Mouse (Mus musculus): ENCODE data around the gene Slc29a3. TPM values are rescaled to one million over a fixed set of nuclear protein-coding genes. Genes with fewer than 3 reads are reported as not detected.

The Slc29a3 gene
- 9.4 and 11.8 TPM in 2 replicates for polyA plus RNA-seq (2016; fragmentation: Nextera tagmentation; extraction: Ambion mirVana)

DNA sequence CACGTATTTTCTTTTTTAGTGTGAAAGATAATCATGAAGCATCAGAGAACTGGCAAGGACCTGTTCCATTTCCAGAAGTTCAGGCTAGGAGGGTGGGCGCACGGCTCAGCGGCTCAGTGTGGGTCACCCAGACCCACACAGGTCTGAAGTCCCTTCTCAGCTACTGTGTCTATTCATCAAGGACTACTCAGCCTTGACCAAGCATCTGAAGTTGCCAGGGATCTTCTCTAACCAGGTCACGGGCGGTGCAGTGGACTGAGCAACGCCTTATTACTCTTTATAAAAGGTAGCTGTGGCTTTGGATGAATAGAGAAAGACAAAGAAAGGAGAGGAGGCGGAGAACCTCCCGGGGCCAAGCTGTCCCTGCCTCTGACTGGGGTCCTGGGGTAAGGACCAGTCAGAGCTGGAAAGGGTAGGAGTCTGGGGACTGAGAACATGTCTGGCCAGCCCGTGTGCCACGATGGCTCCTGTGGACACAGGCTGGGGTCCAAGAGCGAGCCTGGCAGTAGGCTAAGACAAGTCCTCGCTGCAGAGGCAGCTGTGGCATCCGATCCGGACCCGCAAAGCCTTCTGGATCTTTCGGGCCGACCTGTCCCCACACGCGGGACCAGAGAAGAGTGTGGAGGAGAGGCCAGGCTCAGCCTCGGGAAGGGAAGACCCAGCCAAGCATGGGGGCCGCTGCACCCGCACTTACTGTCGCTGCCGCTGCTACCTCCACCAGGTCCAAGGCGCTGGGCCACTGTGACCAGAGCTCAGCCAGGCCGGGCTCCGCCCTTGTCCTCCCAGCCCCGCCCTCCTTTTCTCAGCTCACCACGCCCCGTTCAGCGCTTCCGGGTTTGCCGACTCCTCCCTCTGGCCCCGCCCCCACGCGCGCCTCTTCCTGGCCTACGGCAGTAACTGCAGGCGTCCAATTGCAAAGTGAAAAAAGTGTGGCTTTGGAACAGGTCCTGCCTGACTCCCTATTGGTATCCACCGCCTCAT is at the start of gene Slc29a3:
Slc29a3 (minus strand) TSS at position 755 of the 981 bp plus-strand sequence.
- DNase-seq (ENCODE audit: low spot score): peak; percentile 97
- H3K36me3 ChIP-seq: peaks cover 5% of the 10 kb centered on the region; the same call in 1 of the 2 replicates
- WGBS: 7% methylated on average over 41 of the region's 41 CpGs
- H3K27me3 ChIP-seq (ENCODE audit: insufficient read depth, poor library complexity, severe bottlenecking): no peaks in the 10 kb centered on the region
- no peaks in the 10 kb centered on the region; the same call in 1 of the 2 replicates for H3K9me3 ChIP-seq
- peak within 1 kb of the TSS; percentile 60 for H3K4me3 ChIP-seq
- H3K27ac ChIP-seq: peak within 1 kb of the TSS; percentile 91
- H3K4me1 ChIP-seq (replicated peaks): peaks cover 43% of the 10 kb centered on the region

DNA sequence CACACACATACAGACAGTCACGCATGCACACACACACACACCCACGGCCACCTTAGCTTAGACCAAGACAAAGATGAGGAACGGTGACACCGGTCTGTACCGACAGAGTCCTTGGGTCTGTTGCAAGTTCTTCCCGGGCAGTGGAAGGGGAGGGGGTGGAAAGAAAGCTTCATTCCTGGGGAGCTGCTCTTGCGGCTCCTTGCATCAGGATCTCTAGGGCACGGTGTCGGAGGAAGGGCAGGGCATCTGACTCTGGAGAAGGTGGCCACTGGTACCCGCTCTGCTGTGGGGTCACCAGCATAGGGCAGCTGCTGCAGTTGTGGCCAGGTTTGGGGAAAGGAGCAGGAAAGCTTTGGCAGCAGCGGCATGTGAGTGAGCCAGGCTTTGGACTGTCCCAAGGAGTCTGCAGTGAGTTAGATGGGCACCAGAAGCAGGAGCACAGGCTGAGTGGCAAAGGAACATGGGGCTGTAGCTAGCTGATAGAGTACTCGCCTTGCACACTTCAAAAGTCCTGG is 49.4 kb upstream of the Slc29a3 start:
- DNase-seq (ENCODE audit: low spot score): no peak
- Histone ChIP-seq H3K4me1 (replicated peaks) (peaks cover 60% of the 10 kb centered on the region), H3K27ac (no peak overlapping the region), H3K36me3 (no peaks in the 10 kb centered on the region), H3K4me3 (no peak overlapping the region), H3K27me3 (ENCODE audit: insufficient read depth, poor library complexity, severe bottlenecking) (peaks cover 86% of the 10 kb centered on the region), H3K9me3 (no peaks in the 10 kb centered on the region)
- WGBS: 55% methylated on average over 12 of the region's 12 CpGs

DNA sequence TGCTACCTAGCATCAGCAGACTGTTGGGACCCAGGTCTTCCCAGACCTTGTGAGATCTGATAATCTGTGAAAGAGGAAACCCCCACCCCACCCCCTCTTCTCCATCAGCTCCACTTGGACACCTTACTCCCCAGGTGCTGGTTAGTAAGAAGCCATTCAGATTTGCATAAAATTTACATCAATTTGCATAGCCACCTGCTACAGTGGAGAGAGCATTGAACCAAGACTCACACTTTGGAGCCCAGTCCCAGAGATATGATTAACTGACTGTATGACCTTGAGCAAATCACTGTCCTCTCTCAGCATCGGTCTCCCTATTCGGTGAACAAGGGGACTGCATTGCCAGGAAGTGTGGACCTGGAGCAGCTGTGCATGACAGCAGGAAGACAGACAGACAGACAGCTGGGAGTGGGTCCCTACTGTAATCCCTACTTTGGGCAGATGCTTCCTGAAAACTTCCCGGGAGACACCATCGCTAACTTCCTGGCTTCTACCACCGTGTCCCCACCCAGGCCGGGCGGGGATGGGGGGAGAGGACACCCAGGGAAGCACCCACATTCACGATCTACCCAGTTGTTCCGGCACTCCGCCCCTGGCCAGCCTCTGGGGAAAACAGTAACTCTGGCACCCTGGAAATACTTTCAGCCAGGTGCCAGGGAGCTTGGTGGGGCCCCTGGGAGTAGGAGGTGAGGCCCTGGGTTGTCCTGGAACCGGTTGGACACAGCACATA is 48.7 kb upstream of the Slc29a3 start:
- no peaks in the 10 kb centered on the region for H3K36me3 ChIP-seq
- no peak overlapping the region for H3K27ac ChIP-seq
- no peak for DNase-seq (ENCODE audit: low spot score)
- 40% methylated on average over 11 of the region's 11 CpGs for WGBS
- peaks cover 59% of the 10 kb centered on the region for H3K4me1 ChIP-seq (replicated peaks)
- H3K9me3 ChIP-seq: no peaks in the 10 kb centered on the region
- peaks cover 85% of the 10 kb centered on the region for H3K27me3 ChIP-seq (ENCODE audit: insufficient read depth, poor library complexity, severe bottlenecking)
- H3K4me3 ChIP-seq: no peak overlapping the region

DNA sequence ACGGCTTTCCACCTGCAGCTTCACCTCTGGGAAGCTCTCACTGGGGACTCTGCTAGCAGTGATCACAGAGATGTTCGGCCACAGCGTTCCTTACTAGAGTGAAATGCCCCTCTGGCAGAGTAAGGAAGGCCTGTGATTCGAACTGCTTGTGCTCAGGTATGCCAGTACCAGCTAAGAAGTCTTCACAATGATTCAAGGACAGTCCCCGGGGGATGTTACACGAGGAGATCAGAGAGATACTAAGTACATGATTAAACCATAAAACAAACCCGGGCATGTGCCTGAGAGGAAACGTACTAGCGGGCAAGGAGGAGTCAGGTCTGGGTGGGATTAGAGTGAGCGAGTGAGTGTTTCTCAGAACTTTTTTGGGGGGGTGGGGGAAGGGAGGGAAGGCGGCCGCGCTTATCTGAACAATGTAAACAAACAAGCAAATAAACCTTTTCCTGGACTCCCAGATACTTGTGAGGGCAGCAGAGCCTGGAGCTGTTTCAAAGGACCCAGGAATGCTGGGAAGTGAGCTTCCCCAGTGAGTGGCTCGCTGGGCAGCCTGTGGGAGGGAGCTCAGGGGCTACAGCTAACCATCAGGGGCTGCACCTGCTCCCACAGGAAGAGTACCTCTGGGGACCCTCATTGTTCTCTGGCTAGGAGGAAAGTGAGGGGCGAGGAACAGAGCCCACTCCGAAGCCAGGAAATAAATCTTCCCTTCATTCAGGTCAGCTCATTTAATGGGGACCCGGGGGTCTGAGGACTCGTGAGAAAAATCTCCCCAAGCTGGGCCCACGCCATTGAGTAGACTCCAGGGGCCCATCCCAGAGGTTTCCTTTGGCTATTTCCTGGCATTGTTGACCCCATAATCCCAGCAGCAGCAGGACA is 47.9 kb upstream of the Slc29a3 start:
- DNase-seq (ENCODE audit: low spot score): no peak
- 19% methylated on average over 19 of the region's 19 CpGs for WGBS
- peaks cover 59% of the 10 kb centered on the region for H3K4me1 ChIP-seq (replicated peaks)
- H3K4me3 ChIP-seq: no peak overlapping the region
- no peaks in the 10 kb centered on the region for H3K9me3 ChIP-seq
- no peak overlapping the region for H3K27ac ChIP-seq
- H3K36me3 ChIP-seq: no peaks in the 10 kb centered on the region
- H3K27me3 ChIP-seq (ENCODE audit: insufficient read depth, poor library complexity, severe bottlenecking): peaks cover 87% of the 10 kb centered on the region

DNA sequence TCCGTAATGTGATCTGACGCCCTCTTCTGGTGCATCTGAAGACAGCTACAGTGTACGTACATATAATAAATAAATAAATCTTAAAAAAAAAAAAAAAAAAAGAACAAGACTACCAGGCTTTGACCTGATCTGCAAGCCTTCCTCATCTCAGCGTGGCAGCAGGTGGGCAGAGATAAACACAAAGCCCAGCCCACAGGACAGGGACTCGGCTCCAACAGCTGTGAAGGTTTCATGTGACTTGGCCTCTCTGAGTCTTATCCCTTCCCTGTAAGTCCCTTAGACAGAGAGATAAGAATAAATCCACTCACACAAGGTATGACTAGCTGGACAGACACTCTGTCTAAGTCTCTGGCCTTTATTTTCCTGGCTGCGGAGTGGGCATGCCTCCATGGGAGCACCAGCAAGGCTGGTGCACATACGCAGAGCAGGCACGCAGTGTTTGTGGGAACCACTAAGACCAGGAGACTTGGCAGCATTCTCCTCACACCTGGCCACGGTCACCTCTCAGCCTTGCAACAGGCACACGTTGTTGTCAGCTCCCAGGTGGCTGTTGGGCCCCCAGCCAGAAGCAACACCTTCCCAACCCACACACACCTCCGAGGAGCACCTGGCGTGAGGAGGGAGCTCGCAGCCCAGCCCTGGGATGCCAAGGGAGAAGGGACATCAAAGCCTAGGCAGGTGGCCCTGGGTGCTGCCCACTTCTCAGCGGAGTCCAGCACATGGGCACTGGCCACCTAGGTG is 45.3 kb upstream of the Slc29a3 start:
- Histone ChIP-seq H3K4me1 (replicated peaks) (peaks cover 70% of the 10 kb centered on the region), H3K27me3 (ENCODE audit: insufficient read depth, poor library complexity, severe bottlenecking) (peaks cover 86% of the 10 kb centered on the region)

DNA sequence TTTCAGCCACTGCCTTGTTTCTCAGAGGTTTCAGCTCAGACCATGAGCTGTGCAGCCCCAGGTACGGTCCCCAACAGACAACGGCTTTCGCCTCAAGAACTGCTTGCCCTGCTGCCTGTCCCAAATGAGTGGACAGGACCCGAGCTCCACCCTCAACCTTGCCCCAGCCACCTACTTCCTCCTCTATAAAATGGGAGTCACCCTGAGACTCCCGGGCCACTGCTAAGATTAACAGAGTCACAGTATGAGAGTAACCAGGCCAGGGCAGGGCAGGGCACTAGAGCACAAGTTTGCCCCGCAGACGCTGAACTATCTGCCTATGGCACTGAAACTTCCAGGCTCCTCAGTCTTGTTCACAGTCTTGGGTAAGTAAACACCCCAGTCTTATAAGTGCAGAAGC is 43.9 kb upstream of the Slc29a3 start:
- peaks cover 75% of the 10 kb centered on the region for H3K4me1 ChIP-seq (replicated peaks)
- no peak overlapping the region for H3K4me3 ChIP-seq
- WGBS: 86% methylated on average over 7 of the region's 7 CpGs
- no peaks in the 10 kb centered on the region for H3K36me3 ChIP-seq
- DNase-seq (ENCODE audit: low spot score): no peak
- no peaks in the 10 kb centered on the region for H3K9me3 ChIP-seq
- peaks cover 84% of the 10 kb centered on the region for H3K27me3 ChIP-seq (ENCODE audit: insufficient read depth, poor library complexity, severe bottlenecking)
- H3K27ac ChIP-seq: no peak overlapping the region

More for the DNA sequence above, 45.3 kb upstream of the Slc29a3 start:
- H3K27ac ChIP-seq: no peak overlapping the region
- no peak for DNase-seq (ENCODE audit: low spot score)
- no peak overlapping the region for H3K4me3 ChIP-seq
- no peaks in the 10 kb centered on the region for H3K9me3 ChIP-seq
- WGBS: 83% methylated on average over 14 of the region's 14 CpGs
- no peaks in the 10 kb centered on the region for H3K36me3 ChIP-seq

DNA sequence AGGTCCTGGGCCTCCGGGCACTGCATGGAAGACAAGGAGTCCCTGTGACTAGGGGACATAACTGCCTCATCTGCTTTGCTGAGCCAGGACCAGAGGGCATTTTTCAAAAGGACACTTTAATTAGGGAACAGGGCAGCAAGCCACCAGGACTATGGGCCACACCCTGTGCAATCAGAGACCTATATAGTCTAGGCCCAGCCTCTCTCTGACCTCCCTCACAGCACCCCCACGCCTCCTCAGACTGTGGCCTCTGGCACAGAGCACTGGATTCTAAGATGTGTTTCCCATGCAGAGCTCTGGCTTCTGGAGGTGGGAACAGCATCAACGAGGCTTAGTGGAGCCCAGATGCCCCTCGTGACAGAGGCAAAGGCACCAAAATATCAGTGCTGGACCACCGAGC is 43.4 kb upstream of the Slc29a3 start:
- peak overlapping the region; percentile 35; the same call in 1 of the 2 replicates for H3K27ac ChIP-seq

DNA sequence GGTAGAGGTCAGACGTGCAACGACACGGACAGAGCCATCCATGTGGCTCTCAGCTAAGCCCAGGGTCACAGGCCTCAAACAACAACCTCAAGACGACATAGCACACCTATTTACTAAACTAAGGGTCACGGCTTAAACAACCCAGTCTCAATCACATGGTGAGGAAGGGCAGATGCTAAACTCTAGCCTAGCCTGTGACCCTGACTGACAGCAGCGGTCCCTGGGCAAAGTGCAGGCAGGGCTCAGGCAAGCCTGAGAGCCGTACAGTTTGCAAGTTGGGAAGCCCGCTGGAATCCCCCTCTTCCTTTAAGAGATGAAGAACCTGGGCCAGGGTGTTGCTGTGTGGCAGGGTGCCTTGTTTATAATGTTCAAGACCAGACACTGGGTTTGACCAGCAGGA is 42.2 kb upstream of the Slc29a3 start:
- peak overlapping the region; percentile 50; the same call in 1 of the 2 replicates for H3K27ac ChIP-seq
- H3K4me1 ChIP-seq (replicated peaks): peaks cover 58% of the 10 kb centered on the region
- no peaks in the 10 kb centered on the region for H3K36me3 ChIP-seq
- 53% methylated on average over 8 of the region's 8 CpGs for WGBS
- H3K4me3 ChIP-seq: no peak overlapping the region
- DNase-seq (ENCODE audit: low spot score): no peak
- no peaks in the 10 kb centered on the region for H3K9me3 ChIP-seq
- H3K27me3 ChIP-seq (ENCODE audit: insufficient read depth, poor library complexity, severe bottlenecking): peaks cover 73% of the 10 kb centered on the region

More for the DNA sequence above, 43.4 kb upstream of the Slc29a3 start:
- H3K27me3 ChIP-seq (ENCODE audit: insufficient read depth, poor library complexity, severe bottlenecking): peaks cover 84% of the 10 kb centered on the region
- no peak for DNase-seq (ENCODE audit: low spot score)
- H3K4me3 ChIP-seq: no peak overlapping the region
- H3K4me1 ChIP-seq (replicated peaks): peaks cover 70% of the 10 kb centered on the region
- no peaks in the 10 kb centered on the region for H3K9me3 ChIP-seq
- 84% methylated on average over 5 of the region's 5 CpGs for WGBS
- H3K36me3 ChIP-seq: no peaks in the 10 kb centered on the region

DNA sequence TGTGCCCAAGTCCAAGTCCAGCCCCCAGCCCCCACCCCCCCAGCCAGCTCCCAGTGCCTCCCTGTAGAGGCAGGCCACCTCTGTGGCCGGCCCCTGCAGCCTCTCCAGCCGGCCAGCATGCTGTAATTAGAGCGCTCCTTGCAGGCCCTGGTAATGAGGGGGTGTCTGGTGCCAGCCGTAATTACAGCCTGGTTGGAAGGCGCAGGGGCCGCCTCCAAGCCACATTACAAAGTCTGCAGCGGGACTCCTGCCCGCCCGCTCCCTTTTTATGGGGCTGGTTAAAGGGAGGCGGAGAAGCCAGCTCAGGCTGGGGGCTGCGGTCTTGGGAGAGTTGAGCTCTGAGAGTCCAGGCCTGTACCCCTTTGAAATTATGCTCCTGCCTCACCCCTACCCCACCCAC is 41.8 kb upstream of the Slc29a3 start:
- Histone ChIP-seq H3K27me3 (ENCODE audit: insufficient read depth, poor library complexity, severe bottlenecking) (peaks cover 70% of the 10 kb centered on the region), H3K4me3 (no peak overlapping the region), H3K27ac (peak overlapping the region; percentile 50; the same call in 1 of the 2 replicates), H3K36me3 (no peaks in the 10 kb centered on the region), H3K9me3 (no peaks in the 10 kb centered on the region), H3K4me1 (replicated peaks) (peaks cover 55% of the 10 kb centered on the region)
- WGBS: 36% methylated on average over 11 of the region's 11 CpGs
- no peak for DNase-seq (ENCODE audit: low spot score)

DNA sequence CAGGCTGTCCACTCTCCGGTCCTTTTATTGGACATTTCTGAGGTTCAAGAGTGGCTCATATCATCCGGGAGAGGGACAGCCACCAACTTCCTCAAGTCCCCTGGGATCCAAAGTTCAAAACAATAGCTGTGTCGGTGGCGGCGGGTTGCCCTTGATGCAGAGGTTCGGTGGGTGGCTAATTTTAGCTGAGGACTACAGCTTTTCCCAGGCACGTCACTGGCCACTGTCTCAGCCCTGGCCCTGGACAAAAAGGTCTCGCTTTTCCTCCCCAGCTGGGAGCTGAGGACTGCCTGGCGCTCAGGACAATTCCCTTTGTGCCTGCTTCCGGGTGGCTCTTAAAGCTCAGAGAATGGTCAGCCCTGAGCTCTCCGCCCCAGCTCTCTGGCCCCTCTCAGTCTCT is 40.2 kb upstream of the Slc29a3 start:
- peak; percentile 34 for DNase-seq (ENCODE audit: low spot score)
- Histone ChIP-seq H3K27ac (peak overlapping the region; percentile 72), H3K9me3 (no peaks in the 10 kb centered on the region), H3K36me3 (no peaks in the 10 kb centered on the region), H3K27me3 (ENCODE audit: insufficient read depth, poor library complexity, severe bottlenecking) (peaks cover 62% of the 10 kb centered on the region), H3K4me3 (peak overlapping the region; percentile 1; the same call in 1 of the 2 replicates), H3K4me1 (replicated peaks) (peaks cover 51% of the 10 kb centered on the region)
- WGBS: 11% methylated on average over 11 of the region's 11 CpGs

DNA sequence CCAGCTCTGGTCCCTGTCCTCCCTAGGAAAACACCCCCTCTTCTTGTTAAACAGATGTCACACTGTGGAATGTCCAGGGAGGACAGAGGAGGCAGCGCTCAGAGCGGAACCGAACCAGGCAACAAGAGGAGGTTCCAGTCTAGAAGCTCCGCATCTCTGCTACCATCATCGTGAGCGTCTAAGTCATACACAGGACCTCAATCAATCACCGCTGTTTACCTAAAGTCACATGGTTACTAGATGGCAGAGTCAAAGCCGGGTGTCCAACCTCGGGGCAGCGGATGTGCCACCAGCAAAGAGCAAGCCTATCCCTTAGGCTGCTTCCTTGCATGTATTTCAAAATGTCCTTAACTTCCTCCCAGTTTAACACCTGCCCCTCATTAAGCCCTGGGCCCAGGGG is 39.8 kb upstream of the Slc29a3 start:
- peaks cover 56% of the 10 kb centered on the region for H3K4me1 ChIP-seq (replicated peaks)
- 57% methylated on average over 10 of the region's 10 CpGs for WGBS

More for the DNA sequence above, 39.8 kb upstream of the Slc29a3 start:
- H3K27me3 ChIP-seq (ENCODE audit: insufficient read depth, poor library complexity, severe bottlenecking): peaks cover 65% of the 10 kb centered on the region
- no peak for DNase-seq (ENCODE audit: low spot score)
- peak overlapping the region; percentile 72 for H3K27ac ChIP-seq
- H3K4me3 ChIP-seq: peak overlapping the region; percentile 1; the same call in 1 of the 2 replicates
- no peaks in the 10 kb centered on the region for H3K9me3 ChIP-seq
- H3K36me3 ChIP-seq: no peaks in the 10 kb centered on the region

All from hindbrain, embryonic 10.5 days (tissue).